Mouse (Mus musculus): ENCODE data around the gene Cox7a1. TPM values are rescaled to one million over a fixed set of nuclear protein-coding genes. Genes with fewer than 3 reads are reported as not detected.

Cox7a1 gene
- total RNA-seq, 1 experiment, result 54.8 TPM

DNA sequence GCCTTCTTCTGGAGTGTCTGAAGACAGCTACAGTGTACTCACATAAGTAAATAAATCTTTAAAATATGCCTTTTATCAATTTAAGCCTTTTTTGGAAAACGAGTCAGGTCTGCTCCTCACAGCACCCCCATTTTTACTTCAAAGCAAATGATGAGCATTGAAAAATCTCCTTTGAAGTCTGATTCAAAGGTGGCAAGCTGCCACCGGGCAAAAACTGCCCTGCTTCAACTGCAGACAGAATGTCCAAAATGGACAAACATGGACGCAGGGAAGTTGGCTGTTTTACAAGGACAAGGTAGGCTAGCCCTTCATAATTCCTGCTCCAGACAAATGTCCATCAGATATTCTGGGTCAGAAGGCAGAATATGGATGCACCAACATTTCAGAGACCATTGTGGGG is 37.5 kb downstream of the Cox7a1 start:
- no peaks in the 10 kb centered on the region for H3K9me3 ChIP-seq (ENCODE audit: control insufficient read depth, insufficient read depth, low read depth, low read length)
- no peak overlapping the region for H3K9ac ChIP-seq (ENCODE audit: insufficient read depth, low read depth, low read length, poor library complexity, severe bottlenecking)
- peaks cover 0 to 10% of the 10 kb centered on the region in 2 experiments; a peak in 1 of 4 replicates for H3K4me1 ChIP-seq (ENCODE audit: control insufficient read depth in 2 of 2, insufficient read depth in 2 of 2, low read length in 2 of 2, poor library complexity in 1 of 2)
- peaks cover 17% of the 10 kb centered on the region for H3K36me3 ChIP-seq (ENCODE audit: control insufficient read depth, insufficient read depth, low read length, poor library complexity, severe bottlenecking)
- TF ChIP-seq ZC3H11A (IDR thresholded peaks at IDR 0.05; ENCODE audit: borderline replicate concordance, low read depth, low read length) (no peak), CHD2 (IDR thresholded peaks at IDR 0.05; ENCODE audit: low read depth, low read length) (no peak), HCFC1 (IDR thresholded peaks at IDR 0.05; ENCODE audit: borderline replicate concordance, insufficient read depth, low read length) (no peak), ZNF384 (IDR thresholded peaks at IDR 0.05; ENCODE audit: low read depth, low read length) (no peak), MAFK (IDR thresholded peaks at IDR 0.05; ENCODE audit: insufficient read depth, low read depth, low read length) (no peak)
- H3K4me3 ChIP-seq (ENCODE audit: insufficient read depth in 1 of 2, low read depth in 1 of 2, low read length in 2 of 2, poor library complexity in 1 of 2, severe bottlenecking in 1 of 2), result no peak overlapping the region
- H3K27ac ChIP-seq (ENCODE audit: insufficient read depth, low read depth, low read length, poor library complexity, severe bottlenecking), result no peak overlapping the region
- in situ Hi-C loops (cut with MboI; ENCODE audit: low sequenced_read_pairs in 2 of 2, unreplicated experiment in 2 of 2), result no loop called here
- DNase-seq (ENCODE audit: low read depth, low spot score), result no peak

DNA sequence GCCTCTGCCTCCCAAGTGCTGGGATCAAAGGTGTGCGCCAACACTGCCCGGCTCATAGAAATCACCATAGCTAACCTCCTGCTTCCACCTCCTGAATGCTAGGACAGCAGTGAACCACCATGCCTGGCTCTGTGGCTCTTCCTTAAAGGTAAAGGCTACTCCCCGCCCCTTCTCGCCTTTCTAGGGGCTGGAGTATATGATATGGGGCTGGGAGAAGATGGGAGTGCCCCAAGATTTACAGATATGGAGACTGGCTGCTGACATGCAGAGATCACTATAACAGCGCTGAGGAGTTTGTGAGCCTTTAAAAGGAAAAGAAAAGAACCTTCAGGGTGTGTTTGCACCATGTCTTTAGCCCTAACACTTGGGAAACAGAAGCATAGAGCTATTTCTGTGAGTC is 38.3 kb downstream of the Cox7a1 start:
- no peak for DNase-seq (ENCODE audit: low read depth, low spot score)
- Histone ChIP-seq H3K9me3 (ENCODE audit: control insufficient read depth, insufficient read depth, low read depth, low read length) (no peaks in the 10 kb centered on the region), H3K4me3 (ENCODE audit: insufficient read depth in 1 of 2, low read depth in 1 of 2, low read length in 2 of 2, poor library complexity in 1 of 2, severe bottlenecking in 1 of 2) (no peak overlapping the region), H3K36me3 (ENCODE audit: control insufficient read depth, insufficient read depth, low read length, poor library complexity, severe bottlenecking) (peaks cover 21% of the 10 kb centered on the region), H3K27ac (ENCODE audit: insufficient read depth, low read depth, low read length, poor library complexity, severe bottlenecking) (no peak overlapping the region), H3K9ac (ENCODE audit: insufficient read depth, low read depth, low read length, poor library complexity, severe bottlenecking) (no peak overlapping the region), H3K4me1 (ENCODE audit: control insufficient read depth in 2 of 2, insufficient read depth in 2 of 2, low read length in 2 of 2, poor library complexity in 1 of 2) (peaks cover 0 to 8% of the 10 kb centered on the region in 2 experiments; a peak in 1 of 4 replicates)
- TF ChIP-seq ZNF384 (IDR thresholded peaks at IDR 0.05; ENCODE audit: low read depth, low read length) (no peak), ZC3H11A (IDR thresholded peaks at IDR 0.05; ENCODE audit: borderline replicate concordance, low read depth, low read length) (no peak), HCFC1 (IDR thresholded peaks at IDR 0.05; ENCODE audit: borderline replicate concordance, insufficient read depth, low read length) (no peak), MAFK (IDR thresholded peaks at IDR 0.05; ENCODE audit: insufficient read depth, low read depth, low read length) (no peak), CHD2 (IDR thresholded peaks at IDR 0.05; ENCODE audit: low read depth, low read length) (no peak)
- in situ Hi-C loops (cut with MboI; ENCODE audit: low sequenced_read_pairs in 2 of 2, unreplicated experiment in 2 of 2), result no loop called here

- H3K9me3 ChIP-seq (ENCODE audit: control insufficient read depth, insufficient read depth, low read depth, low read length), result no peaks in the 10 kb centered on the region
- H3K4me3 ChIP-seq (ENCODE audit: insufficient read depth in 1 of 2, low read depth in 1 of 2, low read length in 2 of 2, poor library complexity in 1 of 2, severe bottlenecking in 1 of 2), result no peak overlapping the region
- H3K9ac ChIP-seq (ENCODE audit: insufficient read depth, low read depth, low read length, poor library complexity, severe bottlenecking), result no peak overlapping the region
- H3K4me1 ChIP-seq (ENCODE audit: control insufficient read depth in 2 of 2, insufficient read depth in 2 of 2, low read length in 2 of 2, poor library complexity in 1 of 2), result peaks cover 0 to 4% of the 10 kb centered on the region in 2 experiments; a peak in 1 of 4 replicates
- no peak overlapping the region for H3K27ac ChIP-seq (ENCODE audit: insufficient read depth, low read depth, low read length, poor library complexity, severe bottlenecking)
- no peak for DNase-seq (ENCODE audit: low read depth, low spot score)
- TF ChIP-seq ZC3H11A (IDR thresholded peaks at IDR 0.05; ENCODE audit: borderline replicate concordance, low read depth, low read length), result no peak
- TF ChIP-seq HCFC1 (IDR thresholded peaks at IDR 0.05; ENCODE audit: borderline replicate concordance, insufficient read depth, low read length), result no peak
- TF ChIP-seq ZNF384 (IDR thresholded peaks at IDR 0.05; ENCODE audit: low read depth, low read length), result no peak
- no peak for TF ChIP-seq MAFK (IDR thresholded peaks at IDR 0.05; ENCODE audit: insufficient read depth, low read depth, low read length)
- no peak for TF ChIP-seq CHD2 (IDR thresholded peaks at IDR 0.05; ENCODE audit: low read depth, low read length)
- peaks cover 22% of the 10 kb centered on the region for H3K36me3 ChIP-seq (ENCODE audit: control insufficient read depth, insufficient read depth, low read length, poor library complexity, severe bottlenecking)
- in situ Hi-C loops (cut with MboI; ENCODE audit: low sequenced_read_pairs in 2 of 2, unreplicated experiment in 2 of 2), result no loop called here
Measured at GRCm38 (mm10) chr7:30224206-30224605, 40.3 kb downstream of the Cox7a1 start.

DNA sequence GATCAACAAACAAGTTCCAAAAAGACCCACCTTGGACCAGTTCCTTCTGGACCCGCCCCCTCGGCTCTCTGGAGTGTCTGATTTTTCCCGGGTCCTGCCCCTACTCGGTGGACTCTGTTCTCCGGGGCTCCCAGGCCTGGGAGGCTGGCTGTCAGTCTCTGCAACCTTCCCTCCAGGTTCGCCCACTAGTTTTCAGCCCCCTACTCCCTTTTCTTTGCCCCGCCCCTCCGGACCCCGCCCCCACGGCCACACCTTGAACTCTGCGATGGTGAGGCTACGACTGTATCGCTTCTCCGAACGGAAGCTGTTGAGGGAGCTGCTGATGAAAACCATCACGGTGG is 47.4 kb downstream of the Cox7a1 start:
- no peak for DNase-seq (ENCODE audit: low read depth, low spot score)
- no peak overlapping the region for H3K27ac ChIP-seq (ENCODE audit: insufficient read depth, low read depth, low read length, poor library complexity, severe bottlenecking)
- peaks cover 18% of the 10 kb centered on the region for H3K36me3 ChIP-seq (ENCODE audit: control insufficient read depth, insufficient read depth, low read length, poor library complexity, severe bottlenecking)
- peak overlapping the region; percentile 74 for H3K9ac ChIP-seq (ENCODE audit: insufficient read depth, low read depth, low read length, poor library complexity, severe bottlenecking)
- peaks cover 0 to 8% of the 10 kb centered on the region in 2 experiments; a peak in 1 of 4 replicates for H3K4me1 ChIP-seq (ENCODE audit: control insufficient read depth in 2 of 2, insufficient read depth in 2 of 2, low read length in 2 of 2, poor library complexity in 1 of 2)
- no peaks in the 10 kb centered on the region for H3K9me3 ChIP-seq (ENCODE audit: control insufficient read depth, insufficient read depth, low read depth, low read length)
- TF ChIP-seq ZNF384 (IDR thresholded peaks at IDR 0.05; ENCODE audit: low read depth, low read length) (no peak), MAFK (IDR thresholded peaks at IDR 0.05; ENCODE audit: insufficient read depth, low read depth, low read length) (no peak)
- H3K4me3 ChIP-seq (ENCODE audit: insufficient read depth in 1 of 2, low read depth in 1 of 2, low read length in 2 of 2, poor library complexity in 1 of 2, severe bottlenecking in 1 of 2), result peak overlapping the region; percentile 81 to 89
- in situ Hi-C loops (cut with MboI; ENCODE audit: low sequenced_read_pairs in 2 of 2, unreplicated experiment in 2 of 2), result no loop called here
